Mouse (Mus musculus) regulatory T cell (primary cell): Measurements from ENCODE around the gene Atg7.

Experiments used
- in situ Hi-C: fragments of 300-600 bp; cut with MboI, MseI; formaldehyde crosslinking; loops from one replicate; pipeline ENCODE4 v1.15.1; 2025; ENCODE audit warnings: high pct_unique_total_duplicates

The Atg7 gene

GRCm38 (mm10) chr6:114848761-114849160 is 205.9 kb downstream of the Atg7 start:
- in situ Hi-C loops = loop anchor here (10.0 kb wide), 1 partner anchor 1486 kb away; the partner anchor contains the start of gene March8

- in situ Hi-C loops = loop anchor here (10.0 kb wide), 1 partner anchor 1485 kb away; the partner anchor contains the start of gene March8
Measured at GRCm38 (mm10) chr6:114849787-114850186, 206.9 kb downstream of the Atg7 start.

GRCm38 (mm10) chr6:114851688-114852087 is 208.8 kb downstream of the Atg7 start:
- in situ Hi-C loops = no loop called here

GRCm38 (mm10) chr6:114852739-114853138 is 209.8 kb downstream of the Atg7 start:
- in situ Hi-C loops = no loop called here

GRCm38 (mm10) chr6:114854368-114854767 is 211.5 kb downstream of the Atg7 start:
- in situ Hi-C loops = no loop called here

GRCm38 (mm10) chr6:114855644-114856043 is 212.7 kb downstream of the Atg7 start:
- in situ Hi-C loops = no loop called here

GRCm38 (mm10) chr6:114856501-114856900 is 213.6 kb downstream of the Atg7 start:
- in situ Hi-C loops = no loop called here

GRCm38 (mm10) chr6:114857996-114858721 is 215.3 kb downstream of the Atg7 start:
- in situ Hi-C loops = no loop called here

GRCm38 (mm10) chr6:114858722-114859053 is 215.8 kb downstream of the Atg7 start:
- in situ Hi-C loops = no loop called here

GRCm38 (mm10) chr6:114860677-114861568 is 218.0 kb downstream of the Atg7 start:
- in situ Hi-C loops = no loop called here

- in situ Hi-C loops = no loop called here
Measured at GRCm38 (mm10) chr6:114861591-114861990, 218.7 kb downstream of the Atg7 start.

GRCm38 (mm10) chr6:114862046-114862445 is 219.1 kb downstream of the Atg7 start:
- in situ Hi-C loops = no loop called here

- in situ Hi-C loops = no loop called here
Measured at GRCm38 (mm10) chr6:114863501-114863900, 220.6 kb downstream of the Atg7 start.

- in situ Hi-C loops = no loop called here
Measured at GRCm38 (mm10) chr6:114864421-114864820, 221.5 kb downstream of the Atg7 start.

- in situ Hi-C loops = no loop called here
Measured at GRCm38 (mm10) chr6:114866078-114866477, 223.2 kb downstream of the Atg7 start.

- in situ Hi-C loops = no loop called here
Measured at GRCm38 (mm10) chr6:114866619-114867018, 223.7 kb downstream of the Atg7 start.

GRCm38 (mm10) chr6:114868656-114869055 is 225.8 kb downstream of the Atg7 start:
- in situ Hi-C loops = no loop called here

- in situ Hi-C loops = no loop called here
Measured at GRCm38 (mm10) chr6:114869501-114870076, 226.7 kb downstream of the Atg7 start.

- in situ Hi-C loops = no loop called here
Measured at GRCm38 (mm10) chr6:114871010-114871660, 228.2 kb downstream of the Atg7 start.

GRCm38 (mm10) chr6:114873808-114874137 is 230.9 kb downstream of the Atg7 start:
- in situ Hi-C loops = no loop called here

GRCm38 (mm10) chr6:114874138-114874928 is 231.4 kb downstream of the Atg7 start:
- in situ Hi-C loops = no loop called here
